Mouse (Mus musculus): ENCODE measurements around the gene Mri1. TPM values are rescaled to one million over a fixed set of nuclear protein-coding genes. Genes with fewer than 3 reads are reported as not detected.
A peak's percentile ranks its signal among the peaks of the same experiment; 100 is the strongest.

The Mri1 gene
- polyA plus RNA-seq, 1 experiment from 2014 or later, result 49.4 TPM

DNA sequence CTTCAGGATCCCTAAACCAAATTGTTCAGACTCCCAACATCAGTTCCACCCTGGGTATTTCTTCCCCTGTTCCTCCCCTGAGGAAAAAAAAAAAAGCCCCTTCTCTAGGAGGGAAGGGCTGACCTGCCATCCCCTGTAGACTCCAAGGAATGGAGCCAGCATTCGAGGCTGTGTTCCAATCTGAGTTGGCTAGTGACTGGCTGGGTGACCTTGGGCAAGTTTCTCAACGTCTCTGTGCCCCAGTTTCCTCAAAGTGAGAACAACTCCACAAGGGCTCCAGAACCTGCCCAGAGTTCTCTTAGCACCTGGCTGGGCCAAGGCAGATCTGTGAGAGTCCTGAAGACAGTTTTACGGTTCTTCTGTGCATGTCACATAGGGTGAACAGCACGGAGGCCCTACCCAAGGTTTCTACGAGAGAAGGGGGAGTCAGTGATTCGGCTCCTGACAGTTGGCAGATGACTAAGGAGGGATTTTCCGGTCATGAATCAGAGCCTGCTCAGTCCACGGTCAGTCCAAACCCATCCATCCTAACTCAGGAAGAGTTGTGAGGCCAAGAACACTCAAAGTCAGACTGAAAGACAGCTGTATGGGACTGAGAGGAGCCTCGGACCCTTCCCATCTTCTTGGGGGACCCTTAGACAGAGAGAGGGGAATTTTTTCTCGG, 21.2 kb downstream of the Mri1 start:
- WGBS, result 27% methylated on average over 10 of the region's 10 CpGs
- Histone ChIP-seq H3K27ac (peak overlapping the region; percentile 74; the same call in 1 of the 2 replicates), H3K27me3 (replicated peaks) (no peaks in the 10 kb centered on the region)

DNA sequence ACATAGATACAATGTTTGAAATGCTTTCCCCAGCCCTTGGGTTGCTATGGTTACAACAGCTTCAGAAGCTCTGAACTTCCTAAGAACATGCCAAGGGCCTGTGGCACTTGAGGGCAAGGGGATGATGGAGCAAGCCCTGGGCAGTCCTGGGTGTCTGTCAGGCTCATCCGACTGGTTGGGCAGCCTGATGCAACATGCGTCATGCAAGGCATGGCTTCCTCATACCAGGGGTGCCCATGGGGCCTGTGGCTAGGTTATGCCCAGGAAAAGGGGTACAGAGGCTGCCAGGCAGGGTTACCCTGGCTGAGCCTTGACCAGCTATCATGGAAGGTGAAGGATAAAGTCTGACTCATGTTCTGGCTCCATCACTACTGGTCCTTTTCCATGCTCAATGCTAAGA, 24.1 kb downstream of the Mri1 start:
- Histone ChIP-seq H3K4me3 (no peak overlapping the region), H3K27me3 (replicated peaks) (no peaks in the 10 kb centered on the region), H3K9me3 (no peaks in the 10 kb centered on the region), H3K4me2 (no peak overlapping the region), H3K9ac (no peak overlapping the region), H3K36me3 (replicated peaks) (peaks cover 35% of the 10 kb centered on the region), H3K27ac (no peak overlapping the region), H3K4me1 (peaks cover 38% of the 10 kb centered on the region)
- no peak for ATAC-seq (replicated peaks)
- WGBS, result 91% methylated on average over 2 of the region's 2 CpGs

More for the DNA sequence above, 21.2 kb downstream of the Mri1 start:
- no peak for ATAC-seq (replicated peaks)
- Histone ChIP-seq H3K4me1 (peaks cover 39% of the 10 kb centered on the region), H3K4me3 (peak overlapping the region; percentile 95), H3K36me3 (replicated peaks) (peaks cover 9% of the 10 kb centered on the region), H3K9ac (peak overlapping the region; percentile 99), H3K4me2 (peak overlapping the region; percentile 88), H3K9me3 (no peaks in the 10 kb centered on the region)

DNA sequence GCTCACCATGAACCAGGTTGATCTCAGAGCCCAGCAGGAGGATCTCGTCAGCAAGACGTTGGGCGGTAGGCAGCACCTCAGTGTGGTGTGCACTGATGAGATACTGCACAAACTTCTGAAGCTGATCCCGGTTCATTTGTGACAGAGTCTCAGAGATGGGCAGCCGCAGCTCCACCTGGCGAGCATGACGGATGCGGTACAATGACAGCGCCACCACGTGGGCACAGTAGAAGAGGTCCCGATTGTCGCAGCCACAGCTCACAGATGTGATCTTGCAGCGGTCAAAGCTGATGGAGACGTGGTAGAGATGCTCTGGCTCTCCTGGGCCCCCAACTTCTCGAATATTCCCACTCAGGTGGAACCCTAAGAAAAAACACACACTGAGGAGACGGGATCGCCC, 26.4 kb downstream of the Mri1 start:
- 83% methylated on average over 17 of the region's 17 CpGs for WGBS
- Histone ChIP-seq H3K4me3 (no peak overlapping the region), H3K36me3 (replicated peaks) (peaks cover 53% of the 10 kb centered on the region), H3K4me1 (peaks cover 27% of the 10 kb centered on the region), H3K27ac (no peak overlapping the region), H3K27me3 (replicated peaks) (no peaks in the 10 kb centered on the region), H3K9ac (no peak overlapping the region), H3K9me3 (no peaks in the 10 kb centered on the region), H3K4me2 (no peak overlapping the region)
- ATAC-seq (replicated peaks), result no peak

DNA sequence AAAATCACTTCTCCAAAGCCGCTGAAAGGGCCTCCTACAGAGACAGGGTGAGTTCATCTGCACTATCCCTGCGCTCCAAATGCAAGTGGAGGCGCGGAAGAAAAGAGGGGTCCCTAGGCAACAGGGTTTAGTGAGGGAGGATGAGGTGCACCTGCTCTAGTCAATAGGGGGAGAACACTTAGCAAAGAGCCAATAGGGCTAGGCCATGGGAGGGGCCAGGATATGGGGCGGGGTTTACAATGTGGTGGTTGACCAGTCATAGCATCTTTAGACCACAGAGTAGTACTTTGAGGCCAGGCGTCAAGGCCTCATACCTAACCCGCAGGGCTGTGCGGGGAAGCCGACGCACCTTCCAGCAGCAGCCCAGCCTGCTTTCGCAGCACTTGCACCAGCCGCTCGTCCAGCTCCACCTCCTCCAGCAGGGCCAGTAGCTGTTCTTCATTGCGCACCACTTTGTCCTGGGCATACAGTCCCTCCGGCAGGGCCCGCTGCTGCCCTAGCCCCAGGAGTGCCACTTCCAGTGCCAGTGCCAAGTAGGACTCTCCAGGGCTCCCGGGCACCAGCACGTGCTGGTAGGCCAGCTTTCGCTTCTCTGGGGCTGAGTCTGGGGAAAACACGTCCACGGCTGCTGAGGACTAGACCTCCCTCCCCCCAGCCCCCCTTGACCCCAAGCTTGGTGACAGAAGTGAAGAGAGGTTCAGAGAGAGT, 33.6 kb downstream of the Mri1 start:
- Histone ChIP-seq H3K27ac (no peak overlapping the region), H3K4me3 (no peak overlapping the region), H3K9ac (no peak overlapping the region), H3K4me2 (no peak overlapping the region), H3K9me3 (no peaks in the 10 kb centered on the region), H3K27me3 (replicated peaks) (no peaks in the 10 kb centered on the region), H3K4me1 (no peaks in the 10 kb centered on the region), H3K36me3 (replicated peaks) (peaks cover 80% of the 10 kb centered on the region)
- ATAC-seq (replicated peaks), result no peak
- 76% methylated on average over 21 of the region's 21 CpGs for WGBS

DNA sequence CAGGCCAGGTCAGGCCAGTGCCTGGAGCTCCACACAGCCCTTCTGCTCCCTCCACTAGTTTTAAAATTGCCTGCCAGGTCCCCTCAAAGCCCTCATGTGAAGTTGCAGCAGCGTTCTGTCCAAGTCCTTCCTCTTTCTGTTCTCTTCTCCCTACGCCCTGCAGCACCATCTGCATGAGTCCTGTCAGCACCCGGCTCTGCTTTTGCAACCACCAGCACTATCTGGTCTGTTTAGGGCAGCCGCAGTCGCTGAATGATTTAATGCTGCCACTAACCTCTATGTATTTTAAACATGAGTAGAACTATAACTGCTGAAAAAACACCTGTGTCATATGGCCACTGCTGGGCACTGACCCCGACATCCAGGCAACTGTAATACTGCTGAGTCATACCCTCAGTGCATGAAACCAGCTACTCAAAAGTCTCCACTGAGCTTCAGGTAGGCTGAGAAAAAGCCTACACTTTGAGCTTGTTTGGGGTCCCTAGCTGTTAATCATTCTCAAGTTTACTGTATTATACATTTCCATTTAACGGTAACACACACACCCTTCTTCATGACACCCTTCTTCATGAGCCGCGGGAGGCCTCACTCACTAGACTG, 34.5 kb downstream of the Mri1 start:
- whole genome bisulfite sequencing, result 94% methylated on average over 9 of the region's 9 CpGs
- no peaks in the 10 kb centered on the region for H3K27me3 ChIP-seq (replicated peaks)
- H3K36me3 ChIP-seq (replicated peaks), result peaks cover 81% of the 10 kb centered on the region
- H3K27ac ChIP-seq, result no peak overlapping the region
- H3K4me3 ChIP-seq, result no peak overlapping the region
- ATAC-seq (replicated peaks), result no peak
- H3K9ac ChIP-seq, result no peak overlapping the region
- H3K9me3 ChIP-seq, result no peaks in the 10 kb centered on the region
- H3K4me1 ChIP-seq, result no peaks in the 10 kb centered on the region
- no peak overlapping the region for H3K4me2 ChIP-seq

DNA sequence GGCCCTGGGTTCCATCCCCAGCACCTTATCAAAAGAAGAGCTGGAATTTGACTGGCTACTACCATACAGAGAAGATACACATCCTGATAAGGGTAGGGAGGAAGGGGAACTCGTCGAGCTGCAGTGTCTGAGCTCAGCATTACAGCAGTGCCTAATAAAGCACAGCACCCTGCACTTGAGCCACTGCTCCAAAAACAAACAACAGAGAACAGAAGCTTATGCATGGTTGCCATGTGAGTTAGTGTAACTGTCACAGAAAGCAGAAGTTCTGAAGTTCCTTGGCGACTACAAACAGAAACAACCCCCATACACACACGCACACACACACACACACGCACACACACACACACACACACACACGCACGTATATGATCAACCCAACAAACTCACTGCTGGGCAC, 37.0 kb downstream of the Mri1 start:
- 88% methylated on average over 7 of the region's 7 CpGs for WGBS
- Histone ChIP-seq H3K27ac (no peak overlapping the region), H3K9me3 (no peaks in the 10 kb centered on the region), H3K4me2 (no peak overlapping the region), H3K4me1 (no peaks in the 10 kb centered on the region), H3K36me3 (replicated peaks) (peaks cover 78% of the 10 kb centered on the region), H3K4me3 (no peak overlapping the region), H3K9ac (no peak overlapping the region), H3K27me3 (replicated peaks) (no peaks in the 10 kb centered on the region)
- no peak for ATAC-seq (replicated peaks)

DNA sequence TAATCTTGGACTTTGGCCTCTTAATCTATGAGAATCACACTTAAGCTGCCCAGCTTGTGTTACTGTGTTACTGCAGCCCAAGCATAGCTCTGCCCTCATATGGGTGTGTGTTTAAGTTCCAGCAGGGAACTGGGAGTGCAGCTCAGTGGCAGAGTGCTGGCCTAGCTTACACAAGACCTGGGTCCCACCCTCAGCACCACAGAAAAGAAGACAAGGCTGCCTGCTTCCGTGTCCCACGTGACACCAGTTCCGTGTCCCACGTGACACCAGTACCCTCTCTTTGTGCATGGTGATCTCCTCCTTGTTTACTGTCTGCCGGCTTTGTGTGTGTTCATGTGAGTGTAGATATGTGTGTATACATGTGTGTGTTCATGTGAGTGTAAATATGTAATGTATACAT, 39.0 kb downstream of the Mri1 start:
- H3K27ac ChIP-seq, result no peak overlapping the region
- no peak overlapping the region for H3K4me2 ChIP-seq
- H3K9me3 ChIP-seq, result no peaks in the 10 kb centered on the region
- WGBS, result 96% methylated on average over 5 of the region's 5 CpGs
- no peak overlapping the region for H3K9ac ChIP-seq
- H3K4me1 ChIP-seq, result no peaks in the 10 kb centered on the region
- peaks cover 77% of the 10 kb centered on the region for H3K36me3 ChIP-seq (replicated peaks)
- ATAC-seq (replicated peaks), result no peak
- H3K4me3 ChIP-seq, result no peak overlapping the region
- H3K27me3 ChIP-seq (replicated peaks), result no peaks in the 10 kb centered on the region

DNA sequence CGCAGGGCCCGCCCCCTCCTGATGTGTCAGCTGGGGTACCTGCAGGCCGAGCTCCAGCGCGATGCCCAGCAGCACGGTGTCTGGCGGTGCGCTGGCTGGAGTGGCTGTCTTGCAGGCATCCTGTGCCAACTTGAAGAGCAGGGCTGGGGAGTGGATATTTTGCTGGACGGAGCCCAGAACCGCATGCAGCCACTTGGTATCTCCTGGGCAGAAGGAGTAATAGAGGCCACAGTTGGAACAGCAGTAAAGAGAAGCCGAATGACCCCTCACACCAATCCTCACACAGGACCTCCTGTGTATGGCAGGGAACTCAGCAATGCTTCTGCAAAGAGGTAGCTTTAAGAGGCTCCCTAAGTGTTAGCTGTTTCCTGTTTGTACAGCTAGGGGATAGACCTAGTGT, 39.9 kb downstream of the Mri1 start:
- Histone ChIP-seq H3K36me3 (replicated peaks) (peaks cover 78% of the 10 kb centered on the region), H3K4me1 (no peaks in the 10 kb centered on the region), H3K27me3 (replicated peaks) (no peaks in the 10 kb centered on the region), H3K9me3 (no peaks in the 10 kb centered on the region), H3K9ac (no peak overlapping the region), H3K27ac (no peak overlapping the region), H3K4me2 (no peak overlapping the region), H3K4me3 (no peak overlapping the region)
- 95% methylated on average over 11 of the region's 11 CpGs for WGBS
- no peak for ATAC-seq (replicated peaks)

DNA sequence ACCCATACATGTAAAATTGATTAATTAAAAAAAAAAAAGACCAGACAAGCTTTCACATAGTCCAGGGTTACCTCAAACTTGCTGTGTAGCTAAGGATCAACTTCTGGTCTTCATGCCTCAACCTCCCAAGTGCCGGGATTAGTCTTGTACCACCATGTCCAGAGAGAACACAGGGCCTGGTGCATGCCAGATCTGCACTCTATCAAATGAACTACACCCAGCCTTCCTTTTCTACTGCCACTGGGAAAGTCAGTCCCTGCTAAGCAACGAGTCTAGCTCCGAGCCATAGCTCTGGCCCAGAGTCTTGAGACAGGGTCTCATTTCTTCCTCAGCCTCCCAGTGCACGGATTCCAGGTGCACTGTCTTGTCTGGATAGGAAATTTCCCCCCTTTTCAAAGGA, 43.8 kb downstream of the Mri1 start:
- Histone ChIP-seq H3K9ac (no peak overlapping the region), H3K4me1 (peaks cover 21% of the 10 kb centered on the region), H3K4me3 (no peak overlapping the region), H3K27me3 (replicated peaks) (no peaks in the 10 kb centered on the region), H3K27ac (no peak overlapping the region), H3K36me3 (replicated peaks) (peaks cover 64% of the 10 kb centered on the region), H3K4me2 (no peak overlapping the region), H3K9me3 (no peaks in the 10 kb centered on the region)
- WGBS, result 95% methylated on average over 4 of the region's 4 CpGs
- no peak for ATAC-seq (replicated peaks)

DNA sequence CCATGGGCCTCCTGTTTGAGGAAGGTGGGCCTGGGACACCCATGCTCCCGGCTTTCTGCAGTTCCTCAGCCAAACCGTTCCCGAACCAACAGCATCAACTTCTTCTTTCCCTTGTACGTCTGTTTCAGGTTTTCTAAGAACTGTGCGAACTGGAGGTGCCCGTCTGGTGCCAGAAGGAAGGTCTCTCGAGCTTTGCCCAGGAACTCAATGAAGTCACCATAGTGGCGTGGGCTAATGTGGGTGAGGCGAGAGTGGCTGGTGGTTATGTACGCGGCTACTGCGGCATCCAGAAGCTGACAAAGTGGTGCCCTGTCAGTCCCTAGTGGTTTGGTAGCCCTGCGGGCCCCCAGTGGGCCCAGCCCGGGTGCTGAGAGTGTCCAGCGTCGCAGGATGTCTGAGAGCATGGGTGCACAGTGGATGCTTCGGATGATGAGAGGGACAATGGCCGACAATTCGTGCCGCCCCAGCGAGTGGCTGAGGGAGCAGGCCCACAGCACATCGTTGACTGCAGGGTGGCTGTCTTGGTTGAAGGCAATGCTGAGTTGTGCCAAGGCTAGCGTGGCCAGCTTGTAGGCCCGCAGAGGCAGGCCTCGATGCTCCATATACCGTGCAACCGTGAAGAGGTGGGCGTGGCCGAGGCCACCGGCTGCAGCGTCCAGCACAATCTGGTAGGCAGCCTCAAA, 45.1 kb downstream of the Mri1 start:
- H3K4me2 ChIP-seq, result no peak overlapping the region
- WGBS, result 93% methylated on average over 31 of the region's 31 CpGs
- no peaks in the 10 kb centered on the region for H3K27me3 ChIP-seq (replicated peaks)
- no peak overlapping the region for H3K27ac ChIP-seq
- H3K9me3 ChIP-seq, result no peaks in the 10 kb centered on the region
- no peak overlapping the region for H3K4me3 ChIP-seq
- H3K9ac ChIP-seq, result no peak overlapping the region
- peaks cover 27% of the 10 kb centered on the region for H3K4me1 ChIP-seq
- no peak for ATAC-seq (replicated peaks)
- peaks cover 52% of the 10 kb centered on the region for H3K36me3 ChIP-seq (replicated peaks)

DNA sequence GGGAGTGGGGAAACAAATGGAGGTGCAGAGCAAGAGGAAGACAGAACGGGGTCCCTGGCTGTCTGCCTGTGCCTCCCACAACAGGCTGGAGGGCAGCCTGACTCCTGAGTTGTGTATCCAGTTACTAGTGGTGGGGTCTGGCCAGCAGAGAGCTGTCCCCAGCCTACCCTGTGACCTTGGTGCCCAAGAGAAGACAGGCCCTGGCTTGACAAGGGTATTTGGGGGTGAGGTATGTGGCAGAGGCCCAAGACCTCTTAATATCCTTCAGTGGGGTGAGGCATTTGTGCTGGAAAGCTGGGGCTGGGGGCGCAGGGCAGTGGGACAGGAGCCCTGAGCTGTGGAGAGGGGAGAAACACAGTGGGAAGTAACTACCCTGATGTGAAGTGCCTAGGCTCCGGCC, 45.9 kb downstream of the Mri1 start:
- no peak for ATAC-seq (replicated peaks)
- Histone ChIP-seq H3K27ac (no peak overlapping the region), H3K4me2 (no peak overlapping the region), H3K4me1 (peaks cover 27% of the 10 kb centered on the region), H3K27me3 (replicated peaks) (no peaks in the 10 kb centered on the region), H3K36me3 (replicated peaks) (peaks cover 49% of the 10 kb centered on the region), H3K4me3 (no peak overlapping the region), H3K9me3 (no peaks in the 10 kb centered on the region), H3K9ac (no peak overlapping the region)
- 100% methylated on average over 3 of the region's 3 CpGs for WGBS

DNA sequence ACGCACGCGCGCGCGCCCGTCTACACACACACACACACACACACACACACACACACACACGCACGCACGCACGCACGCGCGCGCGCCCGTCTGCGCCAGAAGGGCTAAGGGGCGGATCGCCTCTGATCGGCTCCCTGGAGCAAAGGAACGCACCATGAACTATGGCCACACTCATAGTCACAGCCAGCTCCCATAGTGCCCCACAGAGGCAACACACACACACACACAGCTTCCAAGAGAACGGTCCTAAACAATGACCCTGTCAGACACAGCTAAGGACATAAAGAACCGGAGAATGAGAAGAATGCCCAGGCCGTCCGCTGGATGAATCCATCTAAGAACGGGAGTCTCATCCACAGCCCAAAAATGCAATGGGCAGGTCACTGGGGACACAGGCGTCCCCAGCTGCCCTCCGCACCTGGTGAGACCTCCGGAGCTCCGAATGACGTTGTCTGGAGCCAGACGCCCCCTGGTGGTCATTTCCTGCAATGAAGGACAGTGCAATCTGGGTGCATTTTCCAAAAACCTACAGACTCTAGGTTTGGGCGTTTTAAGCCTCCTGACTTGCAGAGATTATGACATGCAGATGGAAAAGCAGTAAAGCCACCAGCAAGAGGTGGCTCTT, 46.8 kb downstream of the Mri1 start:
- Histone ChIP-seq H3K27ac (no peak overlapping the region), H3K4me3 (peak overlapping the region; percentile 14; the same call in 1 of the 2 replicates), H3K36me3 (replicated peaks) (peaks cover 41% of the 10 kb centered on the region), H3K9me3 (no peaks in the 10 kb centered on the region), H3K27me3 (replicated peaks) (no peaks in the 10 kb centered on the region), H3K9ac (no peak overlapping the region), H3K4me2 (peak overlapping the region; percentile 30), H3K4me1 (peaks cover 27% of the 10 kb centered on the region)
- ATAC-seq (replicated peaks), result peak; percentile 12; the same call in 1 of the 2 replicates
- 57% methylated on average over 34 of the region's 34 CpGs for WGBS
